Mouse (Mus musculus) embryo, embryonic 10 days (tissue): ENCODE measurements around the gene Mapk8ip1.

Experiments
- DNase-seq: peaks from one replicate; pipeline ENCODE4 v3.0.0-alpha.2; 2015; ENCODE audit warnings: low spot score

Gene Mapk8ip1

DNA sequence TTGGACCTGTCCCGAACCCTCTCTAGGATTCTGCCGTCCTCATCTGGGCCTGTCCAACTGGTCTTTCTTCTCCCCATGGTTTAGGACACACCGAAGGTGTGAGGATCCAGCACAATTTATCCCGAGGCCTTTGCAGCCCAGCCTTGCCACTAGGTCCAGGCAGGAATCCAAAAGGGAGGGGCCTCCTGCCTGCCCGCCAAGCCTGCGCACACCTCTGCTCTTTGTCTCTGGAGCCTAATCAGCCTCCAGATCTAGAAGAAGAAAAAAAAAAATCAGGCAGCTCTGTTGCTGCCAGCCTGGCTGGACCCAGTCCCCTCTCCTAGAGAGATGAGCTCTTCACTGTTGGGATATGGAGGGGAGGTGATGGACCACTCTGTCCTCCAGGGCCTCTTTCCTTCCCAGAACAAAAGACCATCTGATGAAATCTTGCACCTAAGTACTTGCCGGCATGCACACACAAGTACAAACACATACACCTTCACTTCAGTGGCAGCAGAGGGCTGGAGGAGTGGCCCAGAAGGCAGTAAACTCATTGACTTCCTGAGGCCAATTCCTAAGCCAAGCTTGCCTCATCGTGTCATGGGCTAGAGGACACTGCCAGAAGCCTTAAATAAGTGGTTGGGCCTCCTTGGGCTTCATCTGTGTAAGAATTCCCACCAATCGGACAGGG, 28.2 kb downstream of the Mapk8ip1 start:
- DNase-seq: no peak

DNA sequence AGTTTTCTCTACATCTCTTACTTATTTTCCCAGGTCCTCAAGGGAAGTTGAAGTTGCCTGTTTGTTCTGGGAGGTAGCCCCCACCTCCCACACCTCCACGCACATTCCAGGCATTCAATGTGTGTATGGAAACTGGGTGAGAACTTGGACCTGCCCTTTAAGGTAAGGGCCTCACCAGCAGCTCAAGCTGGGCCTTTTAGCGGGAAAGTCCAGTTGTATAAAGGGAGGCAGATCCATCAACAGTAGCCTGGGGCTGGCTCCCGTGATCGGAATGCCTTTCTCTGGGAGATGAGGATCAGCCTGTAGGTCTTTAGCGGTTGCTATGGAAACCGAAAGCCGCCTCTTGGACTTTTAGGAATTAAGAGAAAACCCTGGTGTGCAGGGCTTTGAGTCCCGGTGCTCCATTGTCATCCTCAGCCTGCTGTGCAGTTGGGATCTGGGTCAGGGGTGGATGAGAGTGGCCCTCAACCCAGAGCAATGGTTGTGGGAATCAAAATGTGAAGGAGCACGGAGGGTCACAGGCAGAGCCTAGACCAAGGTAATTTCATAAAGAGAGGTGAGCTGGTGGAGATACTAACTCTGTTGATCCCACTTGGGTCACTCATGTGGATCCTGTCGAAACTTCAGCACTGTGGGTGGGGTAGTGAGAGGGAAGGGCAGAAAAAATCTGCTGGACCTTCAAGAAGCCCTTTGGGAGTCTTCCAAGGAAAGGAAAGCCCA, 28.9 kb downstream of the Mapk8ip1 start:
- peak; percentile 78 for DNase-seq

GRCm38 (mm10) chr2:92370821-92371805, 29.9 kb downstream of the Mapk8ip1 start:
- peak; percentile 84 for DNase-seq

GRCm38 (mm10) chr2:92370375-92370774, 30.7 kb downstream of the Mapk8ip1 start:
- DNase-seq: peak; percentile 31

DNA sequence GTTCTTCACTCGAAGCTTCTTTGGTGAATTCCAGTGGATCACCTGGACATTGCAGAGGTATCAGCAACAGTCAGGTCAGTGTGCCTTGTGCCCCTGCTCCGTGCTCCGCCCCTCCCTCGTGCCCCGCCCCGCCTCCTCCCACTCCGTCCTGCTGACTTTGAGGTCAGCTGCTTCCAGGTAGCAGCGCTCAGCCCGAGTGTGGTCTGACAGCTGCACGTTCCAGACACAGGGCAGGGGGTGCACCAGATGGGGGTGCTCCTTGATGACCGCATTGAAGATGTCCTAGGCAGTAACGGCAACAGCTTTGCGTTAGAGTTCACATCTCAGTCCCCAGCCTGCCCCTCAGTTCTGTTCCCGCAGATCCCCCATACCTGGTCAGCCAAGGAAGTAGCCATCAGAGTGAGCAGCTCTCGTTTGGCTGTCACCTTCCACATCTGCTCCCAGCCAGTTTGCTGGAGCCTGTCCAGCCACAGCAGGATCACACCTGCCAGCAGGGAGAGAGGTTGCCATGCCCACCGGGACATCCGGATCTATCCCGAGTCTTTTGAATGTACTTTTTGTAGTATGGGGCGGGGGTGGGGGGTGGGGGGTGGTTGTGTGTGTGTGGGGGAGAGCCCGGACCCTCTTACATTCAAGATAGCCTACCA, 33.6 kb downstream of the Mapk8ip1 start:
- no peak for DNase-seq

GRCm38 (mm10) chr2:92365568-92365967, 35.5 kb downstream of the Mapk8ip1 start:
- no peak for DNase-seq

- DNase-seq: no peak
Observed at GRCm38 (mm10) chr2:92364086-92364485, 37.0 kb downstream of the Mapk8ip1 start.

DNA sequence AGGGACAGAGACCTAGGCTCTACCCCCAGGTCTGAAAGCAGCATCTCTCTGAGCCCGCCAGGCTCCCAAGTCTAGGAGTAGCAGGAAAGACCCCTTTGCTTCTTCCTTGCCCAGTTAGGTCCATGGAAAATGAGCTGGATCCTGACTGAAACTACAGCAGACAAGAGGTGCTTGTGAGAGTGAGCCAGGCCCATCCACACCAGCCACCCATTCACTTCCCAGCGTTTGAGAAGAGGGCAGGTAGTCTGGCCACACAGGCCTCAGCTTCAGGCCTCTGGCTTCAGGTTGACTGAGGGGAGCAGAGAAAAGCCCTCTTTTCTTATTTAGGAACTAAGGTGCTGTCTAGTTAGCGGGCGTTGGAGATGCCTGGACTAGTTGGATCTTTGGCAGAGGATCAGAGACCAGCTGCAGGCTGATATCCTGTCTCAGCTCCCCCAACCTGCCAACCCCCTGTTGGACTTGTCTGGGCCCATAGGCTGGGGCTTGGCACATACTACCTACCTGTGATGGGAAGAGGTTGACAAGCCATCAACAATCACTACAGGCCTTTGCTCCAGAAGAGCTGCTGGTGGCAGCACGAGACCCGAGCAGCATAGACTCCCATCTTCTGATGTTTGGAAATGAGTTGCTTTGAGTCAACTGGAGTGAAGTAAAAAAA, 38.4 kb downstream of the Mapk8ip1 start:
- DNase-seq: no peak

GRCm38 (mm10) chr2:92361795-92362194, 39.3 kb downstream of the Mapk8ip1 start:
- DNase-seq: no peak

DNA sequence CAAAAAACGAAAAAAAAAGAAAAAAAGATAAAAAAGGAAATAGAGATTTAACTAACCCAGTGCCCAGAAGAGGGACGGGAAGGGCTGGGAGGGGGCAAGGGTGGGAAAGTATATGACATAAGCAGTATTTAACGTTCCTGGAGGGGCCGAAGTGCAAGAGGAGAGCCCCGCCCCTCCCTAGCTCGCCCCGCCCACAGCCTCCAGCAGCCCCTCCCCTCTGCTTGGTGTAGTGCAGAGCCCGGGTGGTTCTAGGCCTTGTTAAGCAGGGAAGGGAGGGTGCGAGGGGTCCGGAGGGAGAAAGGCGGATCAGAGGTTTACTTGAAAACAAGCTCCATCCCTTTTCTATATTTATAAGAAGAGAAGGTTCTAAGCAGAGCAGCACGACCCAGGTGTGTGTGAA, 40.2 kb downstream of the Mapk8ip1 start:
- DNase-seq: no peak

GRCm38 (mm10) chr2:92360186-92360823, 40.8 kb downstream of the Mapk8ip1 start:
- DNase-seq: no peak

- no peak for DNase-seq
Observed at GRCm38 (mm10) chr2:92359301-92359700, 41.8 kb downstream of the Mapk8ip1 start.

DNA sequence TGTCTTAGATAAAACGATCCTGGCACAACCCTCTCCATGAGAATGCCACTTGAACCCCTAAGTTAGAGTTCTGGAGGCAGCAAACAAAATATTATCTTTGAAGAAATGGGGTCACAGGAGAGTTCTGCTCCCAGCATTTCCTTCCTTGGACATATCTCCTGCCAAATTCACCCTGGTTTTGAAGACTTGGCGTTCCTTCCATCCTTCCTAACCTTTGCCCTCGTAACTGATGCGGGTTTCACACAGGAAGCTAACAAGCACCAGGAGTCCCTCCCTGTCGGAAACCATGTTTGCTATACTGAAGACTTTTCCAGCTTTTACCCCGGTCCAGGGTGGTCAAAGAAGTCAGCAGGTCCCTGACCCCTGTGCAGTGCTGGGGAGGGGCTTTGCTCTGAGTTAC, 46.8 kb downstream of the Mapk8ip1 start:
- no peak for DNase-seq

DNA sequence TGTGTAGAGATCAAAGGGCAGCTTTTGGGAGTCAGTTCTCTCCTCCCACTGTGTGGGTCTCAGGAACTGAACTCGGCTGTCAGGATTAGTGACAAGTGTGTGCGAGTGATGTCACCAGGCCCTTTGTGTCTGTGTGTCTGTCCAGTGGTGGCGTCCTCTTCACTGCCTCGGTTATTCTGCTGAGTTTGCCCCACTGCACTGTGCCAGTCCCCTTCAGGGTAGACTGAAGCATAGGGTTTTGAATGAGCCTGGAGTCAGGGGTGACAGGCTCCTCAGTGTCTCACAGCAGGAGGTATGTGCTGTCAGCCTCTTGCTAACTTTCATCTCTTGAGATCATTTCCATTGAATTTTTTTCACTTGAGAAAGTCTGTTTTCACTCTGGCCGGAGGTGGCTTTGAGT, 47.7 kb downstream of the Mapk8ip1 start:
- DNase-seq: no peak

- DNase-seq: no peak
Observed at GRCm38 (mm10) chr2:92350686-92351085, 50.4 kb downstream of the Mapk8ip1 start.

- peak; percentile 72 for DNase-seq
Observed at GRCm38 (mm10) chr2:92349589-92350425, 51.3 kb downstream of the Mapk8ip1 start.

- no peak for DNase-seq
Observed at GRCm38 (mm10) chr2:92347191-92347590, 53.9 kb downstream of the Mapk8ip1 start.

GRCm38 (mm10) chr2:92342418-92342817, 58.6 kb downstream of the Mapk8ip1 start:
- DNase-seq: no peak
